Mouse (Mus musculus) E14TG2a.4 (cell line): ENCODE results near the gene Hist1h2af.

Source experiments
- CTCF ChIP-seq: conservative IDR thresholded peaks from 2 replicates; pipeline ENCODE4 v1.5.1; 2014; ENCODE audit warnings: low read length
- NANOG ChIP-seq: IDR thresholded peaks from 2 replicates; pipeline ENCODE4 v1.6.1; 2014; ENCODE audit warnings: borderline replicate concordance, low read length, mixed read lengths

DNA sequence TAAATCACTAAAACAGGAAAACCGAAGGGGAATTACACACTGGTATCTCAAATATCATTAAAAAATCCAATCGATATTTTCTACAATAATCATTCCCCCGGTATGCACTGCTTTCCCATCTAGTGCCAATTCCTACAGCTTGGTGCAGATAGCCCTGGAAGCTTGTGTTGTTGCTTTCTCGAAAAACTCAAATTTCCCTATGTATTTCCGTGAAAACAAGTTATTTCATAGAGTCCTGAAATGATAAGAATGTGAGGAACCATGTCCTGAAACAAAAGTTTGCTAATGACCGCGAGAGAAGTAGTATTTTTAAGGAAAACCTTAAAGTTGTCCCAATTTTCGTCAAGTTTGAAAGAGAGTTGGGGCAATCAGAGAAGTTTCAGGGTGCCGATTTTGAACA lies 20.7 kb downstream of the Hist1h2af start:
- no peak for TF ChIP-seq CTCF
- TF ChIP-seq NANOG, result no peak
